Comparison of ENCODE assay signal across 7 mouse cellular contexts in the genomic region with DNA sequence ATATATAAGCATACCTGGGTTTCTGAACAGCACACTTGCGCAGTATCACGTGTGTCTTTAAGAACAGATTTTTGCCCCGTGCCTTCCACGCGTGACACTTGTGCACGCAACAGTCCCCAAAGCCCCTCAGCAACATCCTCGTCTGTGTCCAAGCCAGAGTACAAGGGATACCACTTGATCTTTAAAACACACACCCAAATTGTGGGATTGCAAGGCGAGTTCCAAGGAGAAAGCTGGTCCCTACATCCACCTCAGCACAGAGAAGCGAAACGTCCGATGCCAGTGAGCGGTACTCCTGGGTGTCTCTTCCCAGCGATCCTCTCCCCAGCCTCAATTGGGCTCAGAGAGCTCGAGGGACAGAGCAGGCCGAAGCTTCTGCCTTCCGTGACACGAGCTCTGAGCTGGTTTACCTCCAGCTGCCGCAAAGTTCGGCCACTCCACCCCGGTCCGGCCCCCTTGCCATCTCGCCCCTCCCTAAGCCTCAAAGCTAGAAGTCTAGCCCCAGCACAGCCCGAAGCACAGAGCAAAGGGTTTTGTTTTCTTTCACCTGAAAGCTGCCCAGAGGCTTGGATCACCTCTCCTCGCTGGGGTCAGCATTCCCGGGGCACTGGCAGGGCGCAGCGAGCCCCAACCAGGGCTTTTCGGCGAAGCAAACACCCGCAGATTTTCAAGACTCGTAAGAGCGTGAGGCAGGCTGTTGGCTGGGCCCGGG. TPM values are rescaled to one million over a fixed set of nuclear protein-coding genes. Genes with fewer than 3 reads are reported as not detected.
DNase-seq lines count a peak whose midpoint lies in the region; ATAC-seq and TF ChIP-seq lines count a peak whose summit lies in the region.

No protein-coding gene starts in this region.

- DNase-seq in right cerebral cortex, postnatal 25 days: peak; percentile 16
- DNase-seq in right cerebral cortex, postnatal 14 days: no peak
- DNase-seq in forebrain, postnatal 0 days: no peak
- no peak for DNase-seq in cerebellum, adult 11 months
- DNase-seq in left cerebral cortex, postnatal 14 days (ENCODE audit: low spot score in 2 of 2): no peak
- no peak for DNase-seq in cerebellum, adult 8-10 months

- H3K27me3 ChIP-seq in forebrain, postnatal 0 days (ENCODE audit: insufficient read depth, low read length): peaks cover 51% of the 10 kb centered on the region
- H3K27me3 ChIP-seq in liver, embryonic 15.5 days: peaks cover 98% of the 10 kb centered on the region

- H3K4me3 ChIP-seq in forebrain, postnatal 0 days (ENCODE audit: low read depth, low read length): peak overlapping the region; percentile 34; the same call in 1 of the 2 replicates
- H3K4me3 ChIP-seq in liver, embryonic 15.5 days (replicated peaks): peak overlapping the region; percentile 32

- H3K9ac ChIP-seq in forebrain, postnatal 0 days: no peak overlapping the region
- no peak overlapping the region for H3K9ac ChIP-seq in liver, embryonic 15.5 days

- H3K36me3 ChIP-seq in forebrain, postnatal 0 days (ENCODE audit: insufficient read depth): no peaks in the 10 kb centered on the region
- H3K36me3 ChIP-seq in liver, embryonic 15.5 days (replicated peaks): no peaks in the 10 kb centered on the region

- ATAC-seq in forebrain, postnatal 0 days: no peak
- ATAC-seq in liver, embryonic 15.5 days (ENCODE audit: insufficient read depth): no peak

- peak overlapping the region; percentile 57 for H3K4me2 ChIP-seq in forebrain, postnatal 0 days (ENCODE audit: low read depth)
- peak overlapping the region; percentile 49 for H3K4me2 ChIP-seq in liver, embryonic 15.5 days

- intact Hi-C loops in left cerebral cortex, postnatal 14 days (cut with DNase I): loop anchor here (5.0 to 10.0 kb wide), 2 partner anchors 340 to 918 kb away; no protein-coding TSS in a partner anchor

- no peaks in the 10 kb centered on the region for H3K9me3 ChIP-seq in forebrain, postnatal 0 days (ENCODE audit: low read length)
- H3K9me3 ChIP-seq in liver, embryonic 15.5 days (replicated peaks): no peaks in the 10 kb centered on the region

- no peak overlapping the region for H3K27ac ChIP-seq in forebrain, postnatal 0 days (ENCODE audit: low read depth, low read length)
- no peak overlapping the region for H3K27ac ChIP-seq in liver, embryonic 15.5 days (replicated peaks)

- H3K4me1 ChIP-seq in forebrain, postnatal 0 days (ENCODE audit: insufficient read depth): peaks cover 11% of the 10 kb centered on the region; the same call in 1 of the 2 replicates
- peaks cover 25% of the 10 kb centered on the region for H3K4me1 ChIP-seq in liver, embryonic 15.5 days (replicated peaks)

- 3% methylated on average over 33 of the region's 33 CpGs for WGBS in forebrain, postnatal 0 days
- 3% methylated on average over 33 of the region's 33 CpGs for WGBS in liver, embryonic 15.5 days (ENCODE audit: insufficient replicate concordance)

- no peak for TF ChIP-seq CTCF in forebrain, postnatal 0 days (IDR thresholded peaks at IDR 0.05; ENCODE audit: low read depth)

RNA-seq across cellular contexts. Expression of a gene that starts 0.5 kb away (rescaled TPM):
- 0.08 and 0.71 TPM in 2 replicates for total RNA-seq in forebrain, postnatal 0 days (2014; rRNA removed)
- 0.43 and 0.61 TPM in 2 replicates for polyA plus RNA-seq in forebrain, postnatal 0 days (2015; fragmentation: Nextera tagmentation; extraction: Ambion mirVana)
- not detected in 2 replicates for polyA plus RNA-seq in liver, embryonic 15.5 days (2015; fragmentation: Nextera tagmentation; extraction: Ambion mirVana)
- 1 to 10 TPM in 1 of 2 experiments, under 1 TPM in 1; 0.86 to 1.7 TPM for total RNA-seq in left cerebral cortex, postnatal 14 days (2021)

RNA-seq across cellular contexts. Expression of a gene that starts 31.6 kb away (rescaled TPM):
- total RNA-seq in forebrain, postnatal 0 days (2014; rRNA removed): 50.7 and 53.9 TPM in 2 replicates
- polyA plus RNA-seq in forebrain, postnatal 0 days (2015; fragmentation: Nextera tagmentation; extraction: Ambion mirVana): 101 and 106 TPM in 2 replicates
- 9.5 and 10.6 TPM in 2 replicates for polyA plus RNA-seq in liver, embryonic 15.5 days (2015; fragmentation: Nextera tagmentation; extraction: Ambion mirVana)
- total RNA-seq in left cerebral cortex, postnatal 14 days (2021): 10 to 100 TPM; 29.8 to 36.6 TPM

RNA-seq across cellular contexts. Expression of a gene that starts 51.6 kb away (rescaled TPM):
- not detected in 2 replicates for total RNA-seq in forebrain, postnatal 0 days (2014; rRNA removed)
- polyA plus RNA-seq in forebrain, postnatal 0 days (2015; fragmentation: Nextera tagmentation; extraction: Ambion mirVana): not detected in 2 replicates
- not detected in 2 replicates for polyA plus RNA-seq in liver, embryonic 15.5 days (2015; fragmentation: Nextera tagmentation; extraction: Ambion mirVana)
- total RNA-seq in left cerebral cortex, postnatal 14 days (2021): not detected
